Mouse (Mus musculus) embryo, embryonic 10 days (tissue): ENCODE measurements at regions not wholly inside any gene's neighbourhood (a gene's known extent, or its start where the extent isn't known, plus 50 kb on each side); places are given as distances from the start of the nearest gene placed in this dataset.

ENCODE experiments used
- DNase-seq: peaks from one replicate; pipeline ENCODE4 v3.0.0-alpha.2; 2015; ENCODE audit warnings: low spot score

- DNase-seq: no peak
Measured at GRCm38 (mm10) chr9:118204456-118204855, 54.5 kb upstream of the Cmc1 start.

- DNase-seq: no peak
Measured at GRCm38 (mm10) chr9:118206483-118206882, 56.5 kb upstream of the Cmc1 start.

- DNase-seq: no peak
Measured at GRCm38 (mm10) chr9:118219696-118220095, 69.7 kb upstream of the Cmc1 start.

GRCm38 (mm10) chr9:118221186-118221585 is 71.2 kb upstream of the Cmc1 start:
- DNase-seq: no peak

GRCm38 (mm10) chr9:118227401-118228061 is 77.6 kb upstream of the Cmc1 start:
- DNase-seq: no peak

- no peak for DNase-seq
Measured at GRCm38 (mm10) chr9:118228691-118229427, 78.9 kb upstream of the Cmc1 start.

- DNase-seq: no peak
Measured at GRCm38 (mm10) chr9:118240711-118241110, 90.7 kb upstream of the Cmc1 start.

GRCm38 (mm10) chr9:118246820-118247628 is 97.0 kb upstream of the Cmc1 start:
- DNase-seq: no peak

- DNase-seq: no peak
Measured at GRCm38 (mm10) chr9:118253829-118254228, 103.9 kb upstream of the Cmc1 start.

GRCm38 (mm10) chr9:118255200-118255733 is 105.3 kb upstream of the Cmc1 start:
- DNase-seq: no peak

- DNase-seq: peak; percentile 53
Measured at GRCm38 (mm10) chr9:118255751-118256266, 105.8 kb upstream of the Cmc1 start.

GRCm38 (mm10) chr9:118266298-118266697 is 116.3 kb upstream of the Cmc1 start:
- DNase-seq: no peak

GRCm38 (mm10) chr9:118271681-118272080 is 121.7 kb upstream of the Cmc1 start:
- DNase-seq: no peak

- no peak for DNase-seq
Measured at GRCm38 (mm10) chr9:118272713-118273407, 122.9 kb upstream of the Cmc1 start.

- no peak for DNase-seq
Measured at GRCm38 (mm10) chr9:118285481-118285880, 135.5 kb upstream of the Cmc1 start.

GRCm38 (mm10) chr9:118287606-118288005 is 137.6 kb upstream of the Cmc1 start:
- no peak for DNase-seq

GRCm38 (mm10) chr9:118292836-118293235 is 142.9 kb upstream of the Cmc1 start:
- no peak for DNase-seq

- DNase-seq: no peak
Measured at GRCm38 (mm10) chr9:118294011-118294410, 144.0 kb upstream of the Cmc1 start.

- no peak for DNase-seq
Measured at GRCm38 (mm10) chr9:118302785-118303384, 152.9 kb upstream of the Cmc1 start.

- DNase-seq: no peak
Measured at GRCm38 (mm10) chr9:118318357-118319140, 159.5 kb upstream of the Eomes start.
